Mouse (Mus musculus) forebrain, embryonic 12.5 days (tissue): ENCODE measurements around the gene Sh3bgrl3. TPM values are rescaled to one million over a fixed set of nuclear protein-coding genes. Genes with fewer than 3 reads are reported as not detected.

Experiments
- ATAC-seq: fragments of 200-750 bp; cut with Nextera tagmentation; 2 replicates; pipeline ENCODE4 v1.8.0; 2017; ENCODE audit warnings: moderate TSS enrichment; ENCODE audit not compliant: low FRiP score
- H3K27ac ChIP-seq: fragments of 300-500 bp; sonication (generic); 2 replicates; pipeline ENCODE4 v1.5.1; 2016; ENCODE audit warnings: mild to moderate bottlenecking
- H3K27me3 ChIP-seq: fragments of 300-500 bp; sonication (generic); 2 replicates; pipeline ENCODE4 v1.6.1; 2016; ENCODE audit warnings: mild to moderate bottlenecking
- H3K36me3 ChIP-seq: fragments of 300-500 bp; sonication (generic); replicated peaks from 2 replicates; pipeline ENCODE4 v1.6.1; 2016; ENCODE audit warnings: mild to moderate bottlenecking
- H3K4me1 ChIP-seq: fragments of 300-500 bp; sonication (generic); 2 replicates; pipeline ENCODE4 v1.6.1; 2016
- H3K4me2 ChIP-seq: fragments of 300-500 bp; sonication (generic); 2 replicates; pipeline ENCODE4 v1.6.1; 2016; ENCODE audit warnings: mild to moderate bottlenecking, moderate library complexity
- H3K4me3 ChIP-seq: fragments of 300-500 bp; sonication (generic); replicated peaks from 2 replicates; pipeline ENCODE4 v1.5.1; 2016; ENCODE audit warnings: mild to moderate bottlenecking
- H3K9ac ChIP-seq: fragments of 300-500 bp; sonication (generic); 2 replicates; pipeline ENCODE4 v1.6.1; 2016; ENCODE audit warnings: mild to moderate bottlenecking
- H3K9me3 ChIP-seq: fragments of 300-500 bp; sonication (generic); 2 replicates; pipeline ENCODE4 v1.6.1; 2016
- WGBS: fragments of 180-500 bp; shearing (Covaris S2); methylation state at CpG from one replicate; pipeline ENCODE4 v1.1.7; 2016; 5-methylcytosine and 5-hydroxymethylcytosine counted together
- polyA plus RNA-seq: library from polyadenylated mRNA; unstranded; fragments of >200 nt; fragmentation: Nextera tagmentation; extraction: Ambion mirVana; gene quantifications from 2 replicates; pipeline ENCODE4 v1.2.1, GENCODE M21; 2016

Sh3bgrl3 gene
- polyA plus RNA-seq, 1 experiment from 2014 or later, result 257 TPM

- Histone ChIP-seq H3K27me3 (0 out of 2 replicates have a peak, but pooled peaks cover 3% of the 10 kb centered on the region), H3K36me3 (no peaks in the 10 kb centered on the region), H3K9ac (no peak overlapping the region), H3K27ac (no peak overlapping the region), H3K4me1 (peaks cover 13% of the 10 kb centered on the region), H3K9me3 (no peaks in the 10 kb centered on the region), H3K4me2 (no peak overlapping the region), H3K4me3 (no peak overlapping the region)
- no peak for ATAC-seq
- 92% methylated on average over 8 of the region's 8 CpGs for WGBS
Observed at GRCm38 (mm10) chr4:134117012-134117411, 11.6 kb downstream of the Sh3bgrl3 start.

GRCm38 (mm10) chr4:134116501-134116900, 12.1 kb downstream of the Sh3bgrl3 start:
- no peaks in the 10 kb centered on the region for H3K9me3 ChIP-seq
- no peak for ATAC-seq
- H3K27me3 ChIP-seq, result 0 out of 2 replicates have a peak, but pooled peaks cover under 1% of the 10 kb centered on the region
- no peak overlapping the region for H3K27ac ChIP-seq
- WGBS, result 90% methylated on average over 2 of the region's 2 CpGs
- no peak overlapping the region for H3K9ac ChIP-seq
- H3K4me2 ChIP-seq, result no peak overlapping the region
- H3K4me3 ChIP-seq, result no peak overlapping the region
- no peaks in the 10 kb centered on the region for H3K36me3 ChIP-seq
- peaks cover 13% of the 10 kb centered on the region for H3K4me1 ChIP-seq

- Histone ChIP-seq H3K4me3 (no peak overlapping the region), H3K4me1 (peaks cover 13% of the 10 kb centered on the region), H3K4me2 (no peak overlapping the region), H3K27ac (no peak overlapping the region), H3K36me3 (no peaks in the 10 kb centered on the region), H3K9me3 (no peaks in the 10 kb centered on the region), H3K9ac (no peak overlapping the region), H3K27me3 (no peaks in the 10 kb centered on the region)
- ATAC-seq, result no peak
- WGBS, result 89% methylated on average over 16 of the region's 16 CpGs
Observed at GRCm38 (mm10) chr4:134115215-134116144, 13.1 kb downstream of the Sh3bgrl3 start.

GRCm38 (mm10) chr4:134114038-134114437, 14.6 kb downstream of the Sh3bgrl3 start:
- H3K4me3 ChIP-seq, result no peak overlapping the region
- H3K9me3 ChIP-seq, result no peaks in the 10 kb centered on the region
- no peaks in the 10 kb centered on the region for H3K36me3 ChIP-seq
- no peaks in the 10 kb centered on the region for H3K27me3 ChIP-seq
- H3K9ac ChIP-seq, result no peak overlapping the region
- ATAC-seq, result no peak
- 91% methylated on average over 4 of the region's 4 CpGs for WGBS
- no peak overlapping the region for H3K27ac ChIP-seq
- H3K4me1 ChIP-seq, result peaks cover 13% of the 10 kb centered on the region
- H3K4me2 ChIP-seq, result no peak overlapping the region

- WGBS, result 45% methylated on average over 10 of the region's 10 CpGs
- Histone ChIP-seq H3K4me1 (peaks cover 13% of the 10 kb centered on the region), H3K4me2 (no peak overlapping the region), H3K9me3 (no peaks in the 10 kb centered on the region), H3K9ac (no peak overlapping the region), H3K27me3 (no peaks in the 10 kb centered on the region), H3K4me3 (no peak overlapping the region), H3K36me3 (no peaks in the 10 kb centered on the region), H3K27ac (no peak overlapping the region)
- no peak for ATAC-seq
Observed at GRCm38 (mm10) chr4:134113356-134113994, 15.1 kb downstream of the Sh3bgrl3 start.

- Histone ChIP-seq H3K9ac (no peak overlapping the region), H3K9me3 (no peaks in the 10 kb centered on the region), H3K4me1 (peaks cover 13% of the 10 kb centered on the region), H3K27me3 (no peaks in the 10 kb centered on the region), H3K4me3 (no peak overlapping the region), H3K4me2 (no peak overlapping the region), H3K27ac (no peak overlapping the region), H3K36me3 (no peaks in the 10 kb centered on the region)
- no peak for ATAC-seq
- 83% methylated on average over 6 of the region's 6 CpGs for WGBS
Observed at GRCm38 (mm10) chr4:134112403-134112802, 16.2 kb downstream of the Sh3bgrl3 start.

- Histone ChIP-seq H3K4me1 (peaks cover 13% of the 10 kb centered on the region), H3K36me3 (no peaks in the 10 kb centered on the region), H3K4me3 (no peak overlapping the region), H3K27me3 (no peaks in the 10 kb centered on the region), H3K4me2 (no peak overlapping the region), H3K27ac (no peak overlapping the region), H3K9me3 (no peaks in the 10 kb centered on the region), H3K9ac (no peak overlapping the region)
- no peak for ATAC-seq
- WGBS, result 57% methylated on average over 3 of the region's 3 CpGs
Observed at GRCm38 (mm10) chr4:134110653-134111052, 17.9 kb downstream of the Sh3bgrl3 start.

- Histone ChIP-seq H3K4me1 (peaks cover 7% of the 10 kb centered on the region), H3K4me3 (no peak overlapping the region), H3K9ac (no peak overlapping the region), H3K27me3 (no peaks in the 10 kb centered on the region), H3K27ac (no peak overlapping the region), H3K36me3 (no peaks in the 10 kb centered on the region), H3K4me2 (no peak overlapping the region), H3K9me3 (no peaks in the 10 kb centered on the region)
- ATAC-seq, result no peak
- WGBS, result 69% methylated on average over 5 of the region's 5 CpGs
Observed at GRCm38 (mm10) chr4:134108196-134108595, 20.4 kb downstream of the Sh3bgrl3 start.

GRCm38 (mm10) chr4:134107730-134108129, 20.9 kb downstream of the Sh3bgrl3 start:
- 90% methylated on average over 7 of the region's 7 CpGs for WGBS
- Histone ChIP-seq H3K36me3 (no peaks in the 10 kb centered on the region), H3K4me2 (no peak overlapping the region), H3K27ac (no peak overlapping the region), H3K9ac (no peak overlapping the region), H3K4me1 (peaks cover 7% of the 10 kb centered on the region), H3K27me3 (no peaks in the 10 kb centered on the region), H3K9me3 (no peaks in the 10 kb centered on the region), H3K4me3 (no peak overlapping the region)
- no peak for ATAC-seq

GRCm38 (mm10) chr4:134106105-134106504, 22.5 kb downstream of the Sh3bgrl3 start:
- H3K27me3 ChIP-seq, result no peaks in the 10 kb centered on the region
- 84% methylated on average over 7 of the region's 7 CpGs for WGBS
- no peaks in the 10 kb centered on the region for H3K9me3 ChIP-seq
- H3K4me3 ChIP-seq, result no peak overlapping the region
- no peaks in the 10 kb centered on the region for H3K36me3 ChIP-seq
- no peak for ATAC-seq
- H3K27ac ChIP-seq, result no peak overlapping the region
- peaks cover 8% of the 10 kb centered on the region for H3K4me1 ChIP-seq
- H3K9ac ChIP-seq, result no peak overlapping the region
- no peak overlapping the region for H3K4me2 ChIP-seq

- Histone ChIP-seq H3K9me3 (no peaks in the 10 kb centered on the region), H3K27me3 (no peaks in the 10 kb centered on the region), H3K9ac (peak overlapping the region; percentile 67), H3K4me2 (peak overlapping the region; percentile 73), H3K4me1 (peaks cover 8% of the 10 kb centered on the region), H3K36me3 (no peaks in the 10 kb centered on the region), H3K27ac (no peak overlapping the region), H3K4me3 (peak overlapping the region; percentile 74)
- WGBS, result 4% methylated on average over 21 of the region's 21 CpGs
- peak; percentile 57 for ATAC-seq
Observed at GRCm38 (mm10) chr4:134102742-134103119, 25.9 kb downstream of the Sh3bgrl3 start.

- Histone ChIP-seq H3K27ac (no peak within 1 kb of the TSS), H3K4me3 (peak within 1 kb of the TSS; percentile 74), H3K9ac (peak within 1 kb of the TSS; percentile 67), H3K4me1 (peaks cover 8% of the 10 kb centered on the region), H3K9me3 (no peaks in the 10 kb centered on the region), H3K36me3 (no peaks in the 10 kb centered on the region), H3K4me2 (peak within 1 kb of the TSS; percentile 73), H3K27me3 (no peaks in the 10 kb centered on the region)
- WGBS, result 17% methylated on average over 34 of the region's 34 CpGs
- peak; percentile 98 for ATAC-seq
Observed at GRCm38 (mm10) chr4:134101979-134102741, 26.4 kb downstream of the Sh3bgrl3 start, which contains the start of gene Ubxn11. Gene Ubxn11 (plus strand): TSS chr4:134102570.
